Mouse (Mus musculus): Measurements from ENCODE around the gene Msh2.
A peak's percentile ranks its signal among the peaks of the same experiment; 100 is the strongest.

- TF ChIP-seq CTCF (IDR thresholded peaks at IDR 0.05) (0 out of 2 replicates have a peak, but pooled peaks have one; percentile 5), EP300 (IDR thresholded peaks at IDR 0.05) (no peak)
Measured at GRCm38 (mm10) chr17:87739835-87740234, 67.7 kb downstream of the Msh2 start.

All from lung, postnatal 0 days (tissue).